ENCODE assay signal across 5 mouse cellular contexts in genomic region chrX:70369758-70370157, GRCm38 (mm10). TPM values are rescaled to one million over a fixed set of nuclear protein-coding genes. Genes with fewer than 3 reads are reported as not detected.
DNase-seq lines count a peak whose midpoint lies in the region; ATAC-seq and TF ChIP-seq lines count a peak whose summit lies in the region.
"Not testable (repeated sequence)": the region's sequence is repeated elsewhere in the genome, so short reads cannot be mapped to it uniquely, and the experiment has no call there.

No protein-coding gene starts in this region.

- WGBS in forebrain, postnatal 0 days = 36% methylated on average over 1 of the region's 6 CpGs

- H3K4me3 ChIP-seq in forebrain, postnatal 0 days (ENCODE audit: low read depth, low read length) = not testable (repeated sequence)

- not testable (repeated sequence) for H3K36me3 ChIP-seq in forebrain, postnatal 0 days (ENCODE audit: insufficient read depth)

- H3K4me1 ChIP-seq in forebrain, postnatal 0 days (ENCODE audit: insufficient read depth) = not testable (repeated sequence)

- DNase-seq in Patski (ENCODE audit: low read depth, low spot score); forebrain, postnatal 0 days: not testable (repeated sequence)

- H3K9me3 ChIP-seq in forebrain, postnatal 0 days (ENCODE audit: low read length) = not testable (repeated sequence)

- CTCF ChIA-PET in Patski (lab: Charles Lee) = not testable (repeated sequence)

- in situ Hi-C loops in Patski (cut with MboI; ENCODE audit: low pct_unique_long_range_greater_than_20kb) = loop anchor here (5.0 to 25.0 kb wide), 2 partner anchors 193 to 993 kb away; partner anchors contain the start of gene Mtmr1

- not testable (repeated sequence) for H3K27ac ChIP-seq in forebrain, postnatal 0 days (ENCODE audit: low read depth, low read length)

- H3K4me2 ChIP-seq in forebrain, postnatal 0 days (ENCODE audit: low read depth) = not testable (repeated sequence)

- peaks cover 18% of the 10 kb centered on the region for H3K27me3 ChIP-seq in Patski
- H3K27me3 ChIP-seq in forebrain, postnatal 0 days (ENCODE audit: insufficient read depth, low read length) = not testable (repeated sequence)

- TF ChIP-seq CTCF in Patski (IDR thresholded peaks at IDR 0.05); forebrain, postnatal 0 days (IDR thresholded peaks at IDR 0.05; ENCODE audit: low read depth): not testable (repeated sequence)

- POLR2A ChIA-PET in Patski (lab: Charles Lee) = not testable (repeated sequence)

- H3K9ac ChIP-seq in forebrain, postnatal 0 days = not testable (repeated sequence)

- ATAC-seq in Patski = peak; percentile 57
- 0 out of 2 replicates have a peak, but pooled peaks have one; percentile 14 for ATAC-seq in forebrain, postnatal 0 days
- peak; percentile 47; a peak in 1 of 4 replicates for ATAC-seq in hematopoietic stem cell, adult 5-6 weeks (replicated peaks in 1 of 2; ENCODE audit: insufficient read depth in 1 of 2, low FRiP score in 2 of 2, low TSS enrichment in 1 of 2, low read depth in 1 of 2, poor library complexity in 2 of 2, severe bottlenecking in 2 of 2)
- ATAC-seq in megakaryocyte progenitor cell, adult 5-6 weeks (replicated peaks; ENCODE audit: poor library complexity) = peak; percentile 63
- ATAC-seq in neutrophil, adult 5-6 weeks (ENCODE audit: extremely low read depth, insufficient number of reproducible peaks, low FRiP score, poor library complexity, severe bottlenecking) = peak; percentile 34; the same call in 1 of the 2 replicates

RNA-seq across cellular contexts. Expression of gene Ids, which starts 4.9 kb away (rescaled TPM):
- 39.7 TPM for polyA plus RNA-seq in Patski (2021)
- 106 and 142 TPM in 2 replicates for total RNA-seq in forebrain, postnatal 0 days (2014; rRNA removed)
- polyA plus RNA-seq in forebrain, postnatal 0 days (2015; fragmentation: Nextera tagmentation; extraction: Ambion mirVana) = 17.3 and 21.7 TPM in 2 replicates
- 9.7 and 10.3 TPM in 2 replicates for total RNA-seq in hematopoietic stem cell, adult 5-6 weeks (2017)
- total RNA-seq in megakaryocyte progenitor cell, adult 5-6 weeks (2015) = 16.8 and 17.6 TPM in 2 replicates
- total RNA-seq in megakaryocyte progenitor cell, adult 5-6 weeks (2017) = 3.0 and 4.3 TPM in 2 replicates
- total RNA-seq in neutrophil, adult 5-6 weeks (2017) = 13.4 and 14.0 TPM in 2 replicates

RNA-seq across cellular contexts. Expression of gene 1110012L19Rik, which starts 15.9 kb away (rescaled TPM):
- polyA plus RNA-seq in Patski (2021) = 20.4 TPM
- total RNA-seq in forebrain, postnatal 0 days (2014; rRNA removed) = 28.5 and 33.1 TPM in 2 replicates
- polyA plus RNA-seq in forebrain, postnatal 0 days (2015; fragmentation: Nextera tagmentation; extraction: Ambion mirVana) = 47.2 and 48.8 TPM in 2 replicates
- total RNA-seq in hematopoietic stem cell, adult 5-6 weeks (2017) = 32.0 and 42.8 TPM in 2 replicates
- 13.6 and 22.1 TPM in 2 replicates for total RNA-seq in megakaryocyte progenitor cell, adult 5-6 weeks (2015)
- total RNA-seq in megakaryocyte progenitor cell, adult 5-6 weeks (2017) = 25.6 and 26.7 TPM in 2 replicates
- total RNA-seq in neutrophil, adult 5-6 weeks (2017) = 16.9 and 17.6 TPM in 2 replicates
